In the genomic region with DNA sequence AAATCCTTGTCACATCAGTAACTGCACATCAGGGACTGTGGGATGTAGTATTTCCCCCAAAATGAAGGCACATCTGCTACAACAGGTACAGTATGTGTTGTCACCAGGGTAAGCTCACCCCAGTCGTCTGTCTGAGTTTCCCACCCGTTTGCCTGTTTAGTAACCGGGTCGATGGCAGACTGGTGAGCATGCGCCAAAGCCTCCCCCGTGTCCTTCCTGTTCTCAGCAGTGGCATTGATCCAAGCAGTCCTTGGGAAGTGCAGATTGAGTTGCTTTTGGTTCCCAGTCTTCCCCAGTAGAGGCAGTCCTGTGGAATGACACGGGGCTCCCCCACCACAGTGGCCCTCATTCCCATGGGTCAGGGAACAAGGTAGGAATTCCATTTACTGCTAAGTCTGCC, we compare ENCODE assay signal across 16 mouse cellular contexts.
"Had no signal": no experiment of that assay in that cellular context is flagged by ENCODE, and none has a peak within 500 bp of the region (broad histone marks: within the 10 kb centered on the region; RNA-seq: fewer than 3 reads in every experiment).

No protein-coding gene starts in this region.

- DNase-seq: liver, postnatal 0 days; lung, adult 2 months; lung, postnatal 14 days; lung, postnatal 36 days; right cerebral cortex, postnatal 14 days; thymus, adult 2 months; thymus, postnatal 25 days; thymus, postnatal 4 days had no signal

- H3K27ac ChIP-seq: lung, embryonic 15.5 days; macrophage; midbrain, embryonic 13.5 days; midbrain, embryonic 15.5 days; neural tube, embryonic 12.5 days; stomach, embryonic 15.5 days; stomach, postnatal 0 days had no signal

- H3K4me1 ChIP-seq: midbrain, embryonic 13.5 days; midbrain, embryonic 15.5 days; neural tube, embryonic 12.5 days; stomach, embryonic 15.5 days had no signal

- H3K4me3 ChIP-seq: lung, embryonic 15.5 days; megakaryocyte, embryonic 14.5 days; midbrain, embryonic 13.5 days; midbrain, embryonic 15.5 days; neural tube, embryonic 12.5 days; stomach, embryonic 15.5 days had no signal

- H3K36me3 ChIP-seq: lung, embryonic 15.5 days; midbrain, embryonic 13.5 days; midbrain, embryonic 15.5 days; stomach, embryonic 15.5 days had no signal

- H3K27me3 ChIP-seq: lung, embryonic 15.5 days; midbrain, embryonic 13.5 days; midbrain, embryonic 15.5 days; neural tube, embryonic 12.5 days; stomach, embryonic 15.5 days had no signal

- H3K9me3 ChIP-seq: lung, embryonic 15.5 days; midbrain, embryonic 13.5 days; midbrain, embryonic 15.5 days; stomach, embryonic 15.5 days had no signal
